Mouse (Mus musculus): ENCODE data around the gene Fer1l4. TPM values are rescaled to one million over a fixed set of nuclear protein-coding genes. Genes with fewer than 3 reads are reported as not detected.

The Fer1l4 gene
- not detected in 2 replicates for polyA plus RNA-seq (2014; fragmentation: Nextera tagmentation; extraction: Ambion mirVana)

DNA sequence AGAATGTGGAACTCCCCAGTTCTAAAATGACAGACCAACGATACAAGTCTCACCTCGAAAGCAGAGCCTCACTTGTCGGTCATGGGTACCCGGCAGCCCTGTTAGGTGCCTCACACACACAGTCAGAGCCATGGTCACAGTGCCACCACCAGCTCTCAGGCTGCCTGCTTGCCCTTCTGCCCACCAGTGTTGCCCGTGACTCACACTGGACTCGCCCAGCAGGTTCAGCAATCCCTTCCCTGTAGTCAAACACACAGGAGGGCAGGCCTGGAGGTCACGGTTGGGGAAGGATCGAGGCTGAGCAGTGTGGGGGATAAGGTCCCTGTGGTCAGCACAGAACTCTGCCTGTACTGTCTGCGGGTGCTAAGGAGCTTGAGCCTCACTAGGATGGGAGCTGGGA is at the start of gene Fer1l4:
TSS of gene Fer1l4 (minus strand) at position 132 of the 400 bp plus-strand sequence.
- H3K36me3 ChIP-seq (ENCODE audit: control insufficient read depth, insufficient read depth, low read length): no peaks in the 10 kb centered on the region
- WGBS: 81% methylated on average over 9 of the region's 9 CpGs
- H3K27ac ChIP-seq (ENCODE audit: low read depth, low read length): no peak within 1 kb of the TSS
- no peak within 1 kb of the TSS for H3K4me2 ChIP-seq (replicated peaks; ENCODE audit: low read depth, low read length)
- no peaks in the 10 kb centered on the region for H3K4me1 ChIP-seq (replicated peaks; ENCODE audit: control insufficient read depth, insufficient read depth, low read length)
- no peaks in the 10 kb centered on the region for H3K9me3 ChIP-seq (ENCODE audit: control insufficient read depth, low read length)
- DNase-seq (ENCODE audit: low spot score) (no peak), ATAC-seq (ENCODE audit: low FRiP score) (no peak)
- H3K9ac ChIP-seq (ENCODE audit: low read depth, low read length): no peak within 1 kb of the TSS
- no peak within 1 kb of the TSS for H3K4me3 ChIP-seq (ENCODE audit: low read depth, low read length)
- H3K27me3 ChIP-seq (ENCODE audit: control insufficient read depth, insufficient read depth, low read length): no peaks in the 10 kb centered on the region

- no peak overlapping the region for H3K9ac ChIP-seq (ENCODE audit: low read depth, low read length)
- H3K4me2 ChIP-seq (replicated peaks; ENCODE audit: low read depth, low read length): no peak overlapping the region
- 0 out of 2 replicates have a peak, but pooled peaks cover 2% of the 10 kb centered on the region for H3K4me1 ChIP-seq (replicated peaks; ENCODE audit: control insufficient read depth, insufficient read depth, low read length)
- H3K9me3 ChIP-seq (ENCODE audit: control insufficient read depth, low read length): no peaks in the 10 kb centered on the region
- 85% methylated on average over 5 of the region's 5 CpGs for WGBS
- no peak overlapping the region for H3K4me3 ChIP-seq (ENCODE audit: low read depth, low read length)
- peaks cover 3% of the 10 kb centered on the region; the same call in 1 of the 2 replicates for H3K36me3 ChIP-seq (ENCODE audit: control insufficient read depth, insufficient read depth, low read length)
- no peak overlapping the region for H3K27ac ChIP-seq (ENCODE audit: low read depth, low read length)
- no peaks in the 10 kb centered on the region for H3K27me3 ChIP-seq (ENCODE audit: control insufficient read depth, insufficient read depth, low read length)
- DNase-seq (ENCODE audit: low spot score) (no peak), ATAC-seq (ENCODE audit: low FRiP score) (no peak)
Measured at GRCm38 (mm10) chr2:156091926-156092325, 39.2 kb upstream of the Fer1l4 start.

DNA sequence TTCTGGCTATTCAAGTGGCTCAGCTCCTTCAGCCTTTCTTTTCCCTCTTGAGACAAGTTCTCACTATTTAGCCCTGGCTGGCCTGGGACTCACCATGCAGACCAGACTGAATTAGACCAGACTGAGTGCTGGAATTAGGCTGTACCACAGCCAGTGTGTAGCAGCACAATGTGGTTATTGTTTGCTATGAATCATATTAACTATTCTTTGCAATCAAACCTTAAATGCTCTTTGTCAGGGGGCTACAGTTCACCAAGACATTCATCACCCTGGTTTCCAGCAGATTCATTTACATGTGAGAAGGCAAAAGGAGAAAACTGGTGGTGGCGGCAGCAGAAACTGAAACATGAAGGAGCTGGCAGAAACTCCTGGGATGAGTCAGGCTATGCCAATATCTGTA is 37.1 kb upstream of the Fer1l4 start:
- Histone ChIP-seq H3K27ac (ENCODE audit: low read depth, low read length) (no peak overlapping the region), H3K9me3 (ENCODE audit: control insufficient read depth, low read length) (no peaks in the 10 kb centered on the region), H3K4me2 (replicated peaks; ENCODE audit: low read depth, low read length) (no peak overlapping the region), H3K27me3 (ENCODE audit: control insufficient read depth, insufficient read depth, low read length) (no peaks in the 10 kb centered on the region), H3K4me1 (replicated peaks; ENCODE audit: control insufficient read depth, insufficient read depth, low read length) (0 out of 2 replicates have a peak, but pooled peaks cover 2% of the 10 kb centered on the region), H3K36me3 (ENCODE audit: control insufficient read depth, insufficient read depth, low read length) (no peaks in the 10 kb centered on the region), H3K4me3 (ENCODE audit: low read depth, low read length) (no peak overlapping the region), H3K9ac (ENCODE audit: low read depth, low read length) (no peak overlapping the region)
- peak; percentile 53; the same call in 1 of the 2 replicates for ATAC-seq (ENCODE audit: low FRiP score)
- peak; percentile 15 for DNase-seq (ENCODE audit: low spot score)
- WGBS: 45% methylated on average over 1 of the region's 1 CpGs

GRCm38 (mm10) chr2:156087391-156088110 is 34.8 kb upstream of the Fer1l4 start:
- Histone ChIP-seq H3K27me3 (ENCODE audit: control insufficient read depth, insufficient read depth, low read length) (no peaks in the 10 kb centered on the region), H3K9ac (ENCODE audit: low read depth, low read length) (no peak overlapping the region), H3K36me3 (ENCODE audit: control insufficient read depth, insufficient read depth, low read length) (no peaks in the 10 kb centered on the region), H3K27ac (ENCODE audit: low read depth, low read length) (no peak overlapping the region), H3K4me1 (replicated peaks; ENCODE audit: control insufficient read depth, insufficient read depth, low read length) (0 out of 2 replicates have a peak, but pooled peaks cover 2% of the 10 kb centered on the region), H3K9me3 (ENCODE audit: control insufficient read depth, low read length) (no peaks in the 10 kb centered on the region), H3K4me2 (replicated peaks; ENCODE audit: low read depth, low read length) (no peak overlapping the region), H3K4me3 (ENCODE audit: low read depth, low read length) (no peak overlapping the region)
- no peak for ATAC-seq (ENCODE audit: low FRiP score)
- WGBS: 89% methylated on average over 7 of the region's 7 CpGs
- DNase-seq (ENCODE audit: low spot score): no peak

DNA sequence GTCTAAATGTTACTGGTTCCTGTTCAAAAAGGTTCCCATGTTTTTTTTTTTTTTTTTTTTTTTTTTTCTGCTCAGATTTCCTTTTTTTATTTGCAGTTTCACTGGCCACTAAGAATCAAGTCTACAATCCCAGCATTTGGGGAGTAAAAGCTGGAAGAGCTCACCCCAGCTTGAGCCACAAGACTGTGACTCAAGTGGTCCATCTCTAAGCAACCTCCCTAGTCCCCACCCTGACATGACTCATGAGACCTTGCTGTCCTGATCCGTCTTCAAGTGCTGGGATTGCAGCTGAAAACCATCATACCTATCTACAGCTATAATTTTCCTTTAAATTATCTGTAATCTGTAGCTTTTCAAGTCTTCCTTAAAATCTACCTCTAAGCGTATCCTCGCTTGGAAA is 31.8 kb upstream of the Fer1l4 start:
- no peak overlapping the region for H3K9ac ChIP-seq (ENCODE audit: low read depth, low read length)
- H3K9me3 ChIP-seq (ENCODE audit: control insufficient read depth, low read length): no peaks in the 10 kb centered on the region
- no peak overlapping the region for H3K27ac ChIP-seq (ENCODE audit: low read depth, low read length)
- DNase-seq (ENCODE audit: low spot score) (no peak), ATAC-seq (ENCODE audit: low FRiP score) (no peak)
- no peaks in the 10 kb centered on the region for H3K36me3 ChIP-seq (ENCODE audit: control insufficient read depth, insufficient read depth, low read length)
- no peak overlapping the region for H3K4me2 ChIP-seq (replicated peaks; ENCODE audit: low read depth, low read length)
- H3K4me3 ChIP-seq (ENCODE audit: low read depth, low read length): no peak overlapping the region
- H3K4me1 ChIP-seq (replicated peaks; ENCODE audit: control insufficient read depth, insufficient read depth, low read length): 0 out of 2 replicates have a peak, but pooled peaks cover under 1% of the 10 kb centered on the region
- WGBS: 94% methylated on average over 3 of the region's 3 CpGs
- no peaks in the 10 kb centered on the region for H3K27me3 ChIP-seq (ENCODE audit: control insufficient read depth, insufficient read depth, low read length)

- 91% methylated on average over 7 of the region's 7 CpGs for WGBS
- Histone ChIP-seq H3K27me3 (ENCODE audit: control insufficient read depth, insufficient read depth, low read length) (no peaks in the 10 kb centered on the region), H3K9me3 (ENCODE audit: control insufficient read depth, low read length) (no peaks in the 10 kb centered on the region), H3K4me1 (replicated peaks; ENCODE audit: control insufficient read depth, insufficient read depth, low read length) (no peaks in the 10 kb centered on the region), H3K9ac (ENCODE audit: low read depth, low read length) (no peak overlapping the region), H3K4me2 (replicated peaks; ENCODE audit: low read depth, low read length) (no peak overlapping the region), H3K4me3 (ENCODE audit: low read depth, low read length) (no peak overlapping the region), H3K36me3 (ENCODE audit: control insufficient read depth, insufficient read depth, low read length) (peaks cover 22% of the 10 kb centered on the region; the same call in 1 of the 2 replicates), H3K27ac (ENCODE audit: low read depth, low read length) (no peak overlapping the region)
- ATAC-seq (ENCODE audit: low FRiP score) (no peak), DNase-seq (ENCODE audit: low spot score) (no peak)
Measured at GRCm38 (mm10) chr2:156080391-156080790, 27.6 kb upstream of the Fer1l4 start.

GRCm38 (mm10) chr2:156079674-156080073 is 26.9 kb upstream of the Fer1l4 start:
- 62% methylated on average over 4 of the region's 4 CpGs for WGBS
- Histone ChIP-seq H3K4me3 (ENCODE audit: low read depth, low read length) (no peak overlapping the region), H3K27me3 (ENCODE audit: control insufficient read depth, insufficient read depth, low read length) (no peaks in the 10 kb centered on the region), H3K9ac (ENCODE audit: low read depth, low read length) (no peak overlapping the region), H3K4me2 (replicated peaks; ENCODE audit: low read depth, low read length) (no peak overlapping the region), H3K9me3 (ENCODE audit: control insufficient read depth, low read length) (no peaks in the 10 kb centered on the region), H3K36me3 (ENCODE audit: control insufficient read depth, insufficient read depth, low read length) (peaks cover 23% of the 10 kb centered on the region; the same call in 1 of the 2 replicates), H3K27ac (ENCODE audit: low read depth, low read length) (no peak overlapping the region), H3K4me1 (replicated peaks; ENCODE audit: control insufficient read depth, insufficient read depth, low read length) (no peaks in the 10 kb centered on the region)
- ATAC-seq (ENCODE audit: low FRiP score) (no peak), DNase-seq (ENCODE audit: low spot score) (no peak)

DNA sequence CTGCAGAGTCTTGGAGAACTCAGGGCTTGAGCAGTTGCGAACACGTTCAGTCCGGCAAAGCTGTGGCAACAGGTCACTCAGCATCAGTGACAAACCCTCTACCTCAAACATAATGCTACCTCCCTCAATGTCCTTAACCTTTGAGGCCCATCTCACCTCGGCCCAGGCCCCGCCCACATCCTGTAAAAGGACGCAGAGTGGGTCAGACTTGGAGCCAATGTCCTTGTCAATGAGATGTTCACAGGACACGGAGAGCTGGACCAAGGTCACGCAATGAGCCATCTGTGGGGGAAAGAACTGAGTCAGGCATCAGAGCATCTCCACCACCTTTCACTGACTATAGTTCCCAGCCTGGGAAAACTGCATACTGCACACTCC is 26.4 kb upstream of the Fer1l4 start:
- H3K27me3 ChIP-seq (ENCODE audit: control insufficient read depth, insufficient read depth, low read length): no peaks in the 10 kb centered on the region
- no peaks in the 10 kb centered on the region for H3K4me1 ChIP-seq (replicated peaks; ENCODE audit: control insufficient read depth, insufficient read depth, low read length)
- no peaks in the 10 kb centered on the region for H3K9me3 ChIP-seq (ENCODE audit: control insufficient read depth, low read length)
- H3K36me3 ChIP-seq (ENCODE audit: control insufficient read depth, insufficient read depth, low read length): peaks cover 23% of the 10 kb centered on the region; the same call in 1 of the 2 replicates
- H3K4me2 ChIP-seq (replicated peaks; ENCODE audit: low read depth, low read length): no peak overlapping the region
- no peak overlapping the region for H3K9ac ChIP-seq (ENCODE audit: low read depth, low read length)
- DNase-seq (ENCODE audit: low spot score) (no peak), ATAC-seq (ENCODE audit: low FRiP score) (no peak)
- no peak overlapping the region for H3K27ac ChIP-seq (ENCODE audit: low read depth, low read length)
- WGBS: 93% methylated on average over 8 of the region's 8 CpGs
- H3K4me3 ChIP-seq (ENCODE audit: low read depth, low read length): no peak overlapping the region
